Mouse (Mus musculus) adrenal gland, postnatal 36 days (tissue): ENCODE data around the gene Itpripl1. TPM values are rescaled to one million over a fixed set of nuclear protein-coding genes. Genes with fewer than 3 reads are reported as not detected.
"Not testable (repeated sequence)": the region's sequence is repeated elsewhere in the genome, so short reads cannot be mapped to it uniquely, and the experiment has no call there.

Experiments
- DNase-seq, 2 experiments: peaks; one replicate each; pipeline ENCODE4 v3.0.0; 2021; ENCODE audit warnings: mixed read lengths in 1 of 2
- total RNA-seq, 2 experiments: library from RNA; stranded (reverse); gene quantifications; 2 replicates each; pipeline ENCODE4 v1.2.3; 2021

Itpripl1 gene
- total RNA-seq, 2 experiments from 2014 or later = 6.1 to 6.7 TPM

GRCm38 (mm10) chr2:127092000-127092399 is 51.2 kb downstream of the Itpripl1 start:
- DNase-seq = no peak

GRCm38 (mm10) chr2:127090151-127090550 is 53.1 kb downstream of the Itpripl1 start:
- not testable (repeated sequence) for DNase-seq

Other genes starting within 250 kb of the Itpripl1 start
- gene Sppl2a, start 210.2 kb downstream of the Itpripl1 start, total RNA-seq = 10 to 100 TPM; 91.4 to 95.3 TPM
- 10 to 100 TPM; 11.1 to 11.6 TPM for gene Ap4e1, start 134.7 kb downstream of the Itpripl1 start, total RNA-seq
- gene Blvra, start 72.8 kb downstream of the Itpripl1 start, total RNA-seq = 10 to 100 TPM; 24.3 to 33.8 TPM
- 1 to 10 TPM; 3.9 to 4.3 TPM for gene Ncaph, start 9.5 kb downstream of the Itpripl1 start, total RNA-seq
- gene 1810024B03Rik, start 64.8 kb upstream of the Itpripl1 start, total RNA-seq = 1 to 10 TPM; 1.4 to 1.7 TPM
- gene Snrnp200, start 64.9 kb upstream of the Itpripl1 start, total RNA-seq = 10 to 100 TPM; 74.0 to 76.0 TPM
- gene Ciao1, start 104.4 kb upstream of the Itpripl1 start, total RNA-seq = 100 to 1,000 TPM; 113 to 147 TPM
- gene Tmem127, start 104.5 kb upstream of the Itpripl1 start, total RNA-seq = 10 to 100 TPM; 69.4 to 93.4 TPM
- 100 to 1,000 TPM; 104 to 112 TPM for gene Stard7, start 126.8 kb upstream of the Itpripl1 start, total RNA-seq
- gene Dusp2, start 192.7 kb upstream of the Itpripl1 start, total RNA-seq = under 1 TPM; 0.63 to 0.73 TPM
- gene Astl, start 195.2 kb upstream of the Itpripl1 start, total RNA-seq = not detected
- 1 to 10 TPM; 1.9 to 2.0 TPM for gene Adra2b, start 219.8 kb upstream of the Itpripl1 start, total RNA-seq